Mouse (Mus musculus) urinary bladder, postnatal 4 days (tissue): ENCODE measurements around the gene Nfib.

Source experiments
- DNase-seq, 2 experiments: peaks; one replicate each; pipeline ENCODE4 v3.0.0; 2021 to 2022; ENCODE audit warnings: low spot score in 2 of 2

Gene Nfib

DNA sequence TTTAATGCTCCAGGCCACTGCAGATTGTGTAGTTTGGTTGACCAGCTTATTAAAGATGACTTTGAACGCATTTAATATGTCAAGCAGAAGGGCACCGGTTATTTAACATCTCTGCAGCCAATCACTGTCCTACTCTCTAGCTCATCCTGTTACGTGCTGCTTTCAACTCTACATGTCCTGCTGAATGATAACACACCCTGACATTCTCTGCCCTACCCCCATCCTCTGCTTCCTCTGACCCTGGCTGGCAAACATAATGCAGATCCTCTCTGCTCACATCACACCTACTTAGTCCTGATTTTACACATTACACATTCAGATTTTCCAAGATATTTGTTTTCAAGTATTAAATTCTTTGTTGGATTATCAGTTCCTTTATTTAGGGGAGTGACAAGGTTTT is 343.3 kb downstream of the Nfib start:
- DNase-seq = no peak

DNA sequence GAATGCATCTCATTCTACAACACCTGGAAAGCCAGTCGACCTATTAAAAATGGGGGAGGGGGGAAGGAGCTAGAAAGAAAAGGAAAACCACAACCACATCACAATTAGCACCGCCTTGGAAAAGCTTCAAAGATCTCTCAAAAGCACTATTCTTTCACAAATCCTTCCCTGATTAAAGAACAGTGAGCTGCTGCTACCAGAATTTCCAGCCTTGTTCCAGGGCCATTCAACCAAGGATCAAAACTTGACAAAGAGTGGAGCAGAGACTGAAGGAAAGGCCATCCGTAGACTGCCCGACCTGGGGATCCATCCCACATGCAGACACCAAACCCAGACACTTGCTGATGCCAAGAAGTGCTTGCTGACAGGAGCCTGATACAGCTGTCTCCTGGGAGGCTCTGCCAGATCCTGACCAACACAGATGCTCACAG is 345.5 kb downstream of the Nfib start:
- no peak for DNase-seq

DNA sequence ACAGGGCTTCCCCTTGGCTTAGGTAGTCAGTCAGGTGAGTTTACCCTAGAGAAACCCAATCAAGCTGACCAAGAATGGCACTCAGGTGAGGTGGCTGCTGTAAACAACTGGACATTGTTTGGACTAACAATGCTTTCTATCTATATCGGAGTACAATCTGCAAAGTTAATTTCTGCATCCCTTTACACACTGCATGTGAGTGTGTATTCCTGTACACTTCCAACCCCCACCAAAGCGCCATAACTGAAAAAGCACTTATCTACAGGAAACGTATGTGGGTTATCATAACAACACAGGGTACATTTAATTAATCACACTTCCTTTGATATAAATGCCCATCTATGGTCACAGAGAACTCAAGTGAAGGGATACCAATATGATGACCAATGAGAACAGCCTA is 346.4 kb downstream of the Nfib start:
- DNase-seq = no peak

DNA sequence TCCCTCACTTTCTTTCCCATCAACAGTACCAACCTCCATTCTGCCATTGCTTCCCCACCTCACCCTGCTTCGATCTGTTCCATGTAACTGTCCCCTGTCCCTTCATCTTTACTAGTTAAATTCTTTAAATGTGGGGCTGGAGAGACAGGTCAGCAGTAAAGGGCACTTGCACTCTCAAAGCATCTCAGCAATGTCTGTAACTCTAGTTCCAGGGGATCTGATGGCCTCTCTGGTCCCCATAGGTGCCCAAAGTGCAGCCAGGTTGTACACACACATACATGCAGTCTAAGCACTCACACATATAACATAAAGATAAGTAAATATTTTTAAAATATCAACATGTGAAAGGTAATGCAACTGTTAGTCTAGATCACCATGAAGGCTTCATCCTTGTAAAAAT is 356.5 kb downstream of the Nfib start:
- no peak for DNase-seq

DNA sequence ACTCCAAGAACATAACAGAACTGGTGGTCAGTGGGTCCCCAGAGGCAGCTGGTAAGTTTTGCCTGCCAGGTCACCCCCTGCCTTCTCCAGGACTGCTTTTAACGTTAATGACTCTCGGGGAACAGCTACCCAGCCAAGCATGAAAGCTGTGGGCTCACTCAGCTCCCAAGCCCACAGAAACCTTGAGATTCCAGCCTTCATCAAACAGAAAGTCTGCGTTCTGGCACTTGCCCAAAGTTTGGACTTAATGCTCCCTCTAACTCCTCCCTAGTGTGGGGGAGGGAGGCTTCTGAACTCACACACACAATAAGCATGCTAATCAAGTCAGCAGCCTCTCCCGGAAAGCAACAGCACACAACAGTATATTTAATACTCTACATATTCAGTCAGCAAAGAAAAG is 360.8 kb downstream of the Nfib start:
- peak; percentile 68 to 69 for DNase-seq

DNA sequence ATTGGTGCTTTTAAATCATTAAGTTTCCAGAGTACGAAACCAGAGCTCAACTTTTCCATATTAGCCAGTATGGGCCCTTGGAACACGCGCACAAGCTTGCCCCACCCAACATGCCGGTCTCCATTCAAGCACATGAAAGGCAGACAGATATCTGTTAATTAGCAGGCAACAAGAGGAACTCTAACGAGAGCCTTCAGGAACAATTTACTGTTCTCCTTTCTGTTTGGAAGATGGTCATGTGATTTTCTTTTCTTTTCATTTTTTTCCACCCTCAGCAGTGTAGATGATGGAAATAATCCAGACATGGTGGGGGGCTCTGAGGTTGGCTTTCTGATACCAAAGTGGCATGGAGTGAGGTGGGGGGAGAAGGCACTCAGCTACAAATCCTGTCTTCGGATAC is 361.3 kb downstream of the Nfib start:
- no peak for DNase-seq

DNA sequence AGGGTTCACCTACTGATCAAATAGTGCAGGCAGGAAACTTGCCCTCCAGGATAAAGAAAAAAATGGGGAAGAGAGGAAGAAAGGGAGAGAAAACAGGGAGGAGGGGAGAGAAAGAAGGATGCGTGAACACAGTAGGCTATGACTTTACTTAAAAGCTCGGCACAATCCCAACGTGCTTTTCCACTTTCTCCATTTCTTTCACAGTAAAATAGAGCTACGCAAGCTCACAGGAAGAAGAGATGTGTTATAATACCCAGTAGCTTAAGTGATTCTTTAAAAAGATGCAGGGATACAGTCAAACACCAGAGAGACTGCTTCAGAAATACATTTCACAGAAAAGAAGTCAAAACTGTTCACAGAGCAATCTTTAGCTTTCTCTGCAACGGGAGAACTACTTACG is 366.6 kb downstream of the Nfib start:
- no peak for DNase-seq

DNA sequence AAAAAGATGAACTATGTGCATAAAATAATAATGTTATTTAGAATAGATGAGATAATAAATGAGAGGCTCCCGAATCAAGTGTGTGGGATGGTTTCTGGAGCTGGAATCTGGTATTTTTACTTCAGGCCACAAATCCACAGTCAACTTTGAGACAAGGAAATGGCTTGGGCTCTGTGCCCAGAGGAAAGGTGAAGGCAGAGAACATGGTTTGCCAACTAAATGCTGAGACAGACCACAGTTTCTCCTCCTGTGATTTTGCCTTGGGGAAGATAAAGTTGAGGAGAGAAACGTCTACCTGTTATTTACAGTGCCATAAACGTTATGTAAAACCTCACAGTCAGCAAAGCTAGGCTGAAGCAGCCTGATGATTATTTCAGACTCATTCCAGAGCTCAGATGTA is 367.1 kb downstream of the Nfib start:
- no peak for DNase-seq

DNA sequence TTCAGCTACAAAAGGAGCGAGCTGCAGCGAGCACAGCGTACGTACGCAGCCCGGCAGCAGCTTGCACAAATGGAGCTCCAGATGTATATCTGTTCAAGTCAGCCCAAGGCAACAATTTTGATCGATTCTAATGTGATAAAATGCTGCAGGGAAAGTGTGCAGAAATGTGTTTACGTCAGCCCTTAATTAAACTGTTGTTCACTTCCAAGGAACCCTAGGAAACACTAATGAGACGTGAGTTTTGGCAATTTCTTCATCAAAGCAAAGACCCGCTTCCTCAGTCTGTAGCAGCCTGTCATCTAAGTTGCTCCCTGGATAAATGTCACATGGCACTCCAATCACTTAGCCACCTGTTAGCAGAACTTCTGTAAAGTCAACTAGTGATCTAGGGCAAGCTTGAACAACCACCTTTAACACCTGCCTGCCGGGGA is 368.6 kb downstream of the Nfib start:
- no peak for DNase-seq

DNA sequence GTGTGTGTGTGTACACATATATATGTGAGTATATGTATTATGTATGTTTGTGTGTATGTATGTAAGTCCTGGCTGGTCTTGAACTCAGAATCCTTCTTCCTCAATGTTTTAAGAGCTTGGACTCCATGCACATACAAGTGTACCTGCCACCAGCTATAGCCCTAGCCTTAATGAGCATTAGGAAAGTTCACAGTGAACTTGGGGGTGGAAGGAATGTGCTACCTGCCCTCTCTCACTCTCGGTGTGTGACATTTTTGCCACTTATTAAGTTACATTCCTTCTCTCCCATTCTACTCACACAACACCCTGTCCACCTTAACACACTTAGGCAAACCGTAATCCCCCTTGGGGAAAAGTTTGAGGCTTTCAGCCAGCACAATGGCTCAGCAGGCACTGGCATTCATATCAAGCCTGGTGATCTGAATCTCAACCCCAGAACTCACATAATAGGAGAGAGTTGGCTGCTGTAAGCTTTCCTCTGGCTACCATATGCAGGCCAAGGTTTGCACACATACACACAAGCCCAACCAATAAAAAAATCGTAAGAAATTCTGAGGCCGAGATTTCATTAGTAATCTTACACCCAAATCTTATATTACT is 370.2 kb downstream of the Nfib start:
- no peak for DNase-seq

DNA sequence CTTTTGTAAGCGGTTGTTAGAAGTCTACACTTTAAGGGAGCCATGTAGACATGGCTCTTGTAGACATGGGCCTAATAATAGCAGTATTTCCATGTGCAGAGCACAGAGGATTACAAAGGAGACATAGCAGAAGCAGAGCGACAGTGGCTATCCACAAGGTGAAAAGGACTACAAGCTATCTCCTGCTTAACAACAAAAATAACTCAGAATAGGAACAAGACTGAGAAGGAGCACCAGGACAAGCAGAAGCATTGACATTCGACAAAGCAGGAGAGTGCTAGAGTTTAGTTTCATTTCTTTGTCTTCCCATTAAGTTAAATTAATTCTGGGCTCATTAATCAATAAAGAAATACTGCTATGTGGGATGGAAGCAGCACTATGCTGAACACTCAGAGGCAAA is 372.1 kb downstream of the Nfib start:
- DNase-seq = no peak

DNA sequence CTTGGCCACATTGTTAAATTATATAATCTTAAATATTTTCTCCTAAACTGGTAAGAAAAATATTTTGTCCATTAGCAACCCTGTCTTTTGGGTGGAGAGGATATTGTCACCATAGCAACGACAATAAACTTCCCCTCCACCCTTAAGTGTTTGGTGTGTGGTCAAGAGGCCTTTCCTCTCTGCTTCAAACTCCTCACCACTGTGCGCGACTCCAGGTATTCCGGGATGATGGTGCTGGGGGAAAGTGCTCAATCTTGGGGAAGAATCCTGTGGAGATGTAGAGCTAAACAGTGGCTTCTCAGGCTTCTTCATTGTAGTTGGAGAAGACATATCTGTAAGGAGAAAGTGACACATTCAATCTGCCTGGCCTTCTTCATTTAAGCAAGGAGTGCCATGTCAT is 375.5 kb downstream of the Nfib start:
- no peak for DNase-seq

DNA sequence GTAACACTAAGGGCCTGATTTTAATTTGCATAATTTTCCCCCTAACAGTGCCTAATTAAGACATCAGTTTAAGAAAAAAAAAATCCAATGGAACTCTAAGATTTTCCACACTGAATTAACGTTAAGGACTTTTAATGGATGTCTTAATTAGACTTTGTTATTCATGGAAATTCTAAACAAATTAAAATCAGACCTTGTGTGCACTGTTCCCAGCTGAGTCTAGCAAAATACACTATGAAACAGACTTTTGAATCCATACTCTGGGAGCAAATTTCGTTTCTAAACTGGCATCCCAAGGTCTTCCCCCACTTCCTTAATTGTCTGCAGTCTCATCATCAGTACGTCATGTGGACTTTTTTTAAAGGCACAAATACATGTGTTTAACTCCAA is 379.4 kb downstream of the Nfib start:
- no peak for DNase-seq

DNA sequence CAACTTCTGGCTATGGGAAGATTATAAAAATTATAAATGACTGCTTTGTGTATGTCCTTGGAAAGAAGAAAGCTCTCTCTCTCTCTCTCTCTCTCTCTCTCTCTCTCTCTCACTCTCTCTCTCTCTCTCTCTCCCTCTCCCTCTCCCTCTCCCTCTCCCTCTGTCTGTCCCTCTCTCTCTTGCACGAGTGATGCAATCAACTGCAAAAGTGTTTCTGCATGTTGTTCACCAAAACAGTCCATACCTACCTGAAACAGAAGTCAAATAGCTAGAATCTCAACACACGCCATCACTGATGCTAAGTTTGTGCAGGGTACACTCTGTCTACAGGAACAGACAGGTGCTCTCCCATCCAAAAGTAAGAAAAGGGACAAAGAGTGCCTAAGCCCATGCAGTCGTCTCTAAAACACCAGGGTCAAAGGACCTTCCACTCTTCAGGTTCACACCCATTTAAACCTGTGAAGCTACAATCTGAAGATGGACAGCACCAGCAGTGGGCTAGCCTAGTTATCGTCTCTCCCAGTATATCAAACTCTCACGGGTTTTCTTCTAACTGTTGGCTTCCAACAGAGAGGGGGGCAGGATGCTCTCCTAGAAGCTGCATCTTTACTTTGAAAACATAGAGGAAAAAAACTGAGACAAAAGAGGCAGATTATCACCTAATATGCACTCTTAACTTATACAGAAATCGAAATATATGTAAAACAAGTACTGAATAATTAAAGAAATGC is 380.0 kb downstream of the Nfib start:
- no peak for DNase-seq

DNA sequence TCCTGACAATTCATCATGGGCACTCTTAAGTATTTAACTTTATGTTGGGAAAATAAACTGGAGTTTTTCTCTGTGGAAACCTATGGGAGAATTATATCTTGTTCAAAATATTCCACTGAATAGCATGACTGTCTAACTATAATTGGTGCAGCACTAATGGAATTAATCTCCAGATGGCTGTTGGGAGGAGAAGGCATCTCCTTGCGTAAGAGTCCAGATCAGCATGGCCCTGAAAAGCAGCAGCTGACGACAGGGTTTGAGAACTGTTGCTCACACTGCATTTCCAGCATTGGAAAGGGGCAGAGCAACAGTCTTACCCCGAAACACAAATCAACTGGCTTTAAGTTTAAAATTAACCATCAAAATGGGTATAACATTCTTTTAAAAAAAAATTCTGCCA is 380.6 kb downstream of the Nfib start:
- DNase-seq = no peak

DNA sequence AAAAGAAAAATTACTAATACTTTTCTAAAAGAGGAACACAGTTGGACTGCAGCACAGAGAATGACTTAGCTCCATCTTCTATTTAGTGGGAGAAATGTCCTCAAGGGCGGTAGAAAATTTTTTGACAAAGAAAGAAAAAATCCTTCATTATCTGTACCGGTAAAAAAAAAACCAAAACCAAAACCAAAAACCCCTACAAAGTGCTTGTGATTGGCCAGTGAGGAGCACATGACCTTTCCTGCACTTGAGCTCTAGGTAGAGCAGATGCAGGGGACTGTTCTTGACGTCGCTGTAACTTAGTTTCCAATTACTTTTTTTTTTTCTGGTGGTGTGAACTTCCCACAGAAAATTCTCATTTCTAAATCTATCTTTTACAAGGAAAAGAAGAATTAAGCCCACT is 384.5 kb downstream of the Nfib start:
- DNase-seq = no peak

DNA sequence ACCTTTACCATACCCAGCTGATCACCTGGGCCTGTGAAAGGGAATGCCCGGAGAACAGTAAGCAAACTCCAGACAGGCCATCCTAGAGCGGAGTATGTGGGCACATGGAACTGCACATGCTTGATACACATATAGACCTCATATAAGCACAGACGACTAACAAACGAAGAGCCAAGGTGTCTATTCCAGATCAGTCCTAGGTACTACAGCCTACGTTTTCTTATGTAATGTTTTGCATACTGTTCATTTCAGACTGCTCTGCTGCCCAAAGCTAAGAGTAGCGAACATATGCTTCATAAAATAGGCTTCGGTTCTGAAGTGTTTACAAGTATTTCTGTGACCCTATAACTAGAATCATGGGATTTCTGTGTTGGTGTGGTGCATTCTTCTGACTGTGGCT is 386.2 kb downstream of the Nfib start:
- DNase-seq = no peak

DNA sequence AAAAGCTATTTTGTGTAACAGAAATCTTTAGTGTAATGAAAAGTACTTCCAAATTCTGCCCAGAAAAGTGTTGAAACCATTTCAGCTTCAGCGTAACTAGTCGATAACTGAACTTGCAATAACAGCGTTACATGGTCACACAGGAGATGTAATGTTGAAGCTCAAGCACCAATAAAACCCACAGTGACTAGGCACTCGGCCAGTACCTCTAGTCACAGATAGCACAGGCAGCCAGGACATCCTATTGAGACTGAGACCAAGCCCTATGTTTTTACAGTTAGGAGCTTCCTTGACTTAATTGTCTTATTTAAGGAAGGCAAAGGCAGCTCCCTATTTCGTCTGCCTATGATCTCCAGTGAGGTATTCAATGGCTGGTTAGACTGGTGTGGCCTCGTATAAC is 389.4 kb downstream of the Nfib start:
- DNase-seq = no peak

DNA sequence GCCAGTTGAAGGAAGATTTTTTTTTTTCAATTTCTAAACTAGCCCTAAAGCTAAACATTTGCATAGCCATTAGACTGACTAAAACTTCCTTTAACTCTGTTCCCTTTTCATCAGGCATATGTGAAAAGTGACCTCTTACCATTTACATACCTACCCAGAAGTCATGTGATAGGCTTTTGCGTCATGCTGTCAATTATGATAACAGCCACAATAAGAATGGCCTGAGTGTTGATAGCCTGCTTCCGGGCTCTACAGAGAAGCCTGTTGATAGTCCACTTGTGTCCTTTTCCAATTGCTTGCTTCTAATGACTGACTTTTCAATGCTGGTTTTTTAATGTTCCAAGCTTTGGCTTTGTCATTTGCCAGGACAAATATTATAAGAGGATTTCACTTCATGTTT is 389.8 kb downstream of the Nfib start:
- no peak for DNase-seq

DNA sequence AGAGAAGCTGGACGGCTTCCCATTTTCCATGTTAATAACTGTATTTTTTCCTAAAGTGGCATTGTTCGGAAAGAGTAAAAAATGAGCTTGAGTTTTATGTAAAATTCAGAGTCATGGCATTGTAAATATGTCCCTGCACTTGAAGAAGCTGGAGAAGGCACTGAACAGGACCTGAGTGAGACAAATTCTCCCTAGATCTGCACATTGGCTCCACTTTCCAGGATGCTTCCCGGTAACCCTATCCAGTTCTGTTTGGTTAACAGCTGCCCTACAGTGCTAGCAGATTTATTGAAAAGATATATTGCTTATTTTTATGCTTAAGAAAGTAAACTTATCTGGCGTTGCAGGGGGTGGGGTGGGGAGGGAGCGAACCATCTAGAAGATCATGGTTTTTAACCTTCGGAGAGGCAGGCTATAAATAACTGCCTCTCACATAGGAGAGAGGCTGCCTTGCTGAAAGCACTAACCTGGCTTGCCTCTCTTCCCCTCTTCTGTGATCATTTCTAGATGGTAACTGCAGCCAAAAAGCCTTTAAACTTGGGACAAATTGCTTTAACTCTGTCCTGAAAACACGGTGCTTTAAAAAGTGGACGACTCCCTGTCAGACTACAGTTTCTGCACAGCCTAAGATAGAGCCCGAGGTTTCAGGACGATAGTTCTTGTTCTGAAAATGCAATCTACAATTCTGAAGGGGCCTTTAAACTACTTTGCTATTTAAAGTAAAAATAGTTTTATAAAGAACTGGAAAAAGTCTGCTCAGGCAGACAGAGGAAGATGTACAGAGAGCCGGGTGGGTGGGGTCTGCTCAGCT is 394.4 kb downstream of the Nfib start:
- DNase-seq = no peak

DNA sequence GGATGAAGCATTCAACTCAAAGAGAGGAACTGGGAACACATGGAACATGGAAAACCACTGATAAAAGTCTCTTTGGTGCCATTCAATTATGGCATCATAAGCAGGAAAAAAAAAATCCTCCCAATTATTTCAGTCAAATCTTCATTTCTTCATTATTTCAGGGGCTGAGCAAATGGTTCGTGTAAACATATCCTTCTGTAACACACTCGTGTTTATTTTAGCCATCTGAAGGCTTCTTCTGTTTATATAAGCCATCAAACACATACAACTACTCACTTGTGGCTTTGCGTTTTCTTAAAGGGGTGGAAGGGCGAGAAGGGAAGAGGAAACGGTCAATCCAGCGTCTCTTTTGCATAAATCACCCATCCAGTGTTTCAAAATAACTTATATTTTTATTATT is 399.5 kb downstream of the Nfib start:
- no peak for DNase-seq

DNA sequence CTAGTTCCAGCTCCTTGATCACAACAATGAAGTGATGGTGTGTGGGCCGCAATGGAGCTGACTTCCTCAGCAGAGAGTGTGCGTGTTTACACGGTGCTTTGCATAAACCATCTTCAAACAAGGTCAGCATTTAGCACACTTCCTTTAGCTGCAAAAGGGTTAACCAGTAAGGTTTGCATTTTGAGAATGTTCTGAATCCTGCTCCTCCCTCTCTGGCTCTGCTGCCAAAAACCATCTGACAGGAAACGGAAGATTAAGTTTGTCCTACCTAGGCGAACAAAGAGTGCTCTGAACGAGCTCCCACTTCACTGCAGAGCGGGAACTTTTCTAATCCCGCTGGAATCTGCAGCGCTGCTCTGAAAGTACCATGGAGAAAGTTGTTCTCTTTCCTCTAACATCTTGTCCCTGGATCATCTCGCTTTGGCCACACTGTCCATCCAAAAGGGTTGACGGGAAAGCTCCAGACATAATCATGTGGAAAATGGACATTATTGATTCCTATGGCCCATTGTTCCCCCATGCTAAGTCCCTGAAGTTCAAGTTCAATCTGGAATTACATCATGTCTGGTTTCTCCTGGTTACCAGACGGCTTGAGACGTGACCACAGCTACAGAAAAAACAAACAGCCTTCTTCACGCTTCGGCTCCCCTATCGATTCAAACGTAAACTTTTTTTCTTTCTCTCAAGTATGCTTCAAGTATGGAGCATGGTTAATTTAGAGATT is 401.2 kb downstream of the Nfib start:
- DNase-seq = peak in 1 of 2 experiments; percentile 28
